Mouse (Mus musculus) heart, postnatal 0 days (tissue): Measurements from ENCODE around the gene Sult1b1.
"Not testable (repeated sequence)": the region's sequence is repeated elsewhere in the genome, so short reads cannot be mapped to it uniquely, and the experiment has no call there.

Experiments
- CTCF ChIP-seq: IDR thresholded peaks from 2 replicates; pipeline ENCODE4 v1.5.1; 2016; ENCODE audit warnings: antibody characterized with exemption, control low read depth, low read depth
- EP300 ChIP-seq: IDR thresholded peaks from 2 replicates; pipeline ENCODE4 v1.6.1; 2016; ENCODE audit warnings: antibody characterized with exemption, low read depth

GRCm38 (mm10) chr5:87486706-87487105 lies 51.3 kb downstream of the Sult1b1 start, which contains the start of gene Gm43638:
- TF ChIP-seq CTCF, EP300: not testable (repeated sequence)
